Mouse (Mus musculus) forebrain, embryonic 16.5 days (tissue): ENCODE measurements around the gene Gstm5. TPM values are rescaled to one million over a fixed set of nuclear protein-coding genes. Genes with fewer than 3 reads are reported as not detected.
"Not testable (repeated sequence)": the region's sequence is repeated elsewhere in the genome, so short reads cannot be mapped to it uniquely, and the experiment has no call there.

Source experiments
- ATAC-seq: fragments of 200-750 bp; cut with Nextera tagmentation; 2 replicates; pipeline ENCODE4 v1.8.0; 2017; ENCODE audit warnings: mild to moderate bottlenecking, moderate library complexity
- H3K27ac ChIP-seq: fragments of 300-500 bp; sonication (generic); 2 replicates; pipeline ENCODE4 v1.5.1; 2014; ENCODE audit warnings: low read length, control low read depth
- H3K27me3 ChIP-seq: fragments of 300-500 bp; sonication (generic); replicated peaks from 2 replicates; pipeline ENCODE4 v1.6.1; 2014; ENCODE audit warnings: low read length; ENCODE audit not compliant: control insufficient read depth, insufficient read depth
- H3K36me3 ChIP-seq: fragments of 300-500 bp; sonication (generic); 2 replicates; pipeline ENCODE4 v1.6.1; 2014; ENCODE audit not compliant: control insufficient read depth, insufficient read depth
- H3K4me1 ChIP-seq: fragments of 300-500 bp; sonication (generic); replicated peaks from 2 replicates; pipeline ENCODE4 v1.6.1; 2014; ENCODE audit warnings: low read length; ENCODE audit not compliant: control insufficient read depth, insufficient read depth
- H3K4me2 ChIP-seq: fragments of 300-500 bp; sonication (generic); 2 replicates; pipeline ENCODE4 v1.6.1; 2014; ENCODE audit warnings: mild to moderate bottlenecking, low read length, control low read depth
- H3K4me3 ChIP-seq: fragments of 300-500 bp; sonication (generic); replicated peaks from 2 replicates; pipeline ENCODE4 v1.5.1; 2014; ENCODE audit warnings: mild to moderate bottlenecking, low read length, control low read depth
- H3K9ac ChIP-seq: fragments of 300-500 bp; sonication (generic); replicated peaks from 2 replicates; pipeline ENCODE4 v1.6.1; 2014; ENCODE audit warnings: low read depth, low read length, control low read depth
- H3K9me3 ChIP-seq: fragments of 300-500 bp; sonication (generic); 2 replicates; pipeline ENCODE4 v1.6.1; 2016; ENCODE audit warnings: low read length; ENCODE audit not compliant: control insufficient read depth
- WGBS: fragments of 180-500 bp; shearing (Covaris S2); extraction: QIAGEN DNeasy Blood & Tissue Kit; methylation state at CpG from one replicate; pipeline ENCODE4 v1.1.7; 2014; 5-methylcytosine and 5-hydroxymethylcytosine counted together
- polyA plus RNA-seq: library from polyadenylated mRNA; unstranded; fragments of >200 nt; fragmentation: Nextera tagmentation; extraction: Ambion mirVana; gene quantifications from 2 replicates; pipeline ENCODE4 v1.2.1, GENCODE M21; 2015

The Gstm5 gene
- polyA plus RNA-seq, 1 experiment from 2014 or later: 174 TPM

DNA sequence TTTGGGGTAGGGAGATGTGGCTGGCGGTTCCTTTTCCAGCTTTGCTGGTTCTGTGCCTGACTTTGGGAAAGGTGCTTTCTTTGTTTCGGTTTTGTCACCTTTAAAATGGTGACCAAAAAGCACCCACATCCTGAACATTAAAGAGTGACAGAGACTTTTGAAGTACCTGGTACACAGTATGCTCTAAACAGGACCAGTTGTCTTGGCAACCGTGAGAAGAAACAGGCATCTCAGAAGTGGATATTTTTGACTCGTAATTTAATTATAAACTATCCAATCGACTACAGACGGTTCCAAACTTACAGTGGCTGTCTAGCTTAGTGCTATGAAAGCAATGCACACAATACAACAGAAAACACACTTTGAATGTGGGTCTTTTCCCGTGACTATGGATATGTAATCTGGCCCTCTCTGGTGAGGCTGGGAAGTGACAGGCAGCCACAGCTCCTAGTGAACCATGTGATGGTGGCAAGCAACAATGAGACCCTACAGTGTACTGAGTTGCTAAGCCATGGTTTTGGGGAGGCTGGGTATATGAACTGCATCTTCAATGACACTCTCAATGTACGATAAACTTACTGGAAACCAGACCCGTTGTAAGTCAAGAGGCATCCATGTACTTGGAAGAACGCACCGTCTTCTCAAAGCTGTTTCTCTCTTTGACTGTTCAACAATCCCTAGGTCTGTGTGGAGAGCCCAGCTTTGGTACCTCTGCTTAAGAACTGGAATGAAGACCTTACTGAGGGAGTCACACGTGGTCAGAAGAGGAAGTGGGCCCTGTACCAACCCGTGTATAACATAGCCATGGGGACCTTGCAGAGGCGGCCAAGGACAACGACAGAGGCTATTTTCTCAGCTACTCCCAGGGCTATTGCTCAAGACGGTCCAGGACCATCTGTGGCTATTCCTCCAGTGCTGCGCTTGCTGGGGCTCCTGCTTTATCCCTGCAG is 42.1 kb upstream of the Gstm5 start:
- Histone ChIP-seq H3K27me3 (no peaks in the 10 kb centered on the region), H3K9me3 (no peaks in the 10 kb centered on the region), H3K4me1 (peaks cover 16% of the 10 kb centered on the region), H3K4me2 (no peak overlapping the region), H3K36me3 (no peaks in the 10 kb centered on the region), H3K9ac (no peak overlapping the region), H3K4me3 (no peak overlapping the region), H3K27ac (no peak overlapping the region)
- 79% methylated on average over 17 of the region's 17 CpGs for WGBS
- 0 out of 2 replicates have a peak, but pooled peaks have one; percentile 24 for ATAC-seq

DNA sequence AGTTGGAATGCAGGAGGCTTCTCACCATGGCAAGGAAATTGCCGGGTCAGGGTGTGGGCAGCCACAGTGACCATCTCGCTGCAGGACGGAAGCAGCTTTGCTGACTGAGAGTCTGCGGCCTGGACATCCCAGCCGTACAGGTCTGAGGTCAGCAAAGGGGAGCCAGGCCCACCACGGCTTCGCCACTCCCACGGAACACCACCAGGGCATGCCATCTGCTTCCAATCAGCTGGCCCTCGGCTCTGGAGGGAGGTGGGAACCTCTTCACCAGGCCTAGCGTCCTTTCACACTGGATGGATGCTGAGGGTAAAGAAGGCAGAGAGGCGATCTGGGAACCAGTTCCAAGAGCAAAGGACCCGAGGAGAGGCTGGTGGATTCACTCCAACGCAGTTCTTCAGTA is 40.3 kb upstream of the Gstm5 start:
- WGBS: 88% methylated on average over 13 of the region's 13 CpGs
- no peak for ATAC-seq

DNA sequence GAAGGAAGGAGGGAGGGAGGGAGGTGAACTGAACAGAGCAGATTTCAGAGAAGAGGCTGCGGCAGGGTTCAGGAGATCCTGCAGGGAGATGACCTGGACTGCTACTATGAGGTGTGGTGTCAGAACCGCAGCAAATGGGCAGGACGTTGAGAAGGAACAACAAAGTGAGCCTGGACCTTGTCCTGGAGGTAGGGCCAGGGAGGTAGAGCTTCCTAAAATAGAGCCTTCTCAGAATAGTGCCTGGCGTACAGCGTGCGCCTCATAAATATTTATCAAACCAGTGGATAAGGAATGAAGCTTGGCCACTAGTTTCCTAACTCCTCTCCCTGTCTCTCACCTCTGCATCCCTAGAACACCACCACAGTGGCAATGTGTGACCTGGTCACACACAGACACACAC is 38.0 kb upstream of the Gstm5 start:
- no peak for ATAC-seq
- no peaks in the 10 kb centered on the region for H3K27me3 ChIP-seq
- no peaks in the 10 kb centered on the region for H3K36me3 ChIP-seq
- no peak overlapping the region for H3K4me3 ChIP-seq
- H3K9me3 ChIP-seq: no peaks in the 10 kb centered on the region
- H3K27ac ChIP-seq: no peak overlapping the region
- no peak overlapping the region for H3K9ac ChIP-seq
- H3K4me2 ChIP-seq: no peak overlapping the region
- 65% methylated on average over 6 of the region's 6 CpGs for WGBS
- no peaks in the 10 kb centered on the region for H3K4me1 ChIP-seq

More for the DNA sequence above, 40.3 kb upstream of the Gstm5 start:
- H3K4me1 ChIP-seq: peaks cover 6% of the 10 kb centered on the region
- H3K27ac ChIP-seq: no peak overlapping the region
- H3K4me2 ChIP-seq: no peak overlapping the region
- H3K9ac ChIP-seq: no peak overlapping the region
- no peaks in the 10 kb centered on the region for H3K27me3 ChIP-seq
- H3K4me3 ChIP-seq: no peak overlapping the region
- no peaks in the 10 kb centered on the region for H3K9me3 ChIP-seq
- no peaks in the 10 kb centered on the region for H3K36me3 ChIP-seq

DNA sequence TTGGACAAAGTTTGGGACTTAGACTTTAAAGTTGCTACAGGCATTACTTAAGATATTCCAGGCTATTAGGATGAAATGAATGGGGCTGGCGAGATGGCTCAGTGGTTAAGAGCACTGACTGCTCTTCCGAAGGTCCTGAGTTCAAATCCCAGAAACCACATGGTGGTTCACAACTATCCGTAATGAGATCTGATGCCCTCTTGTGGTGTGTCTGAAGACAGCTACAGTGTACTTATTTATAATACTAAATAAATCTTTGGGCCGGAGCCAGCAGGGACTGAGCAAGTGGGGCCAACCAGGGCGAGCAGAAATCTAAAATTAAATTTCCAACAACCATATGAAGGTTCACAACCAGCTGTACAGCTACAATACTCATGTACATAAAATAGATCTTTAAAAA is 34.1 kb upstream of the Gstm5 start:
- not testable (repeated sequence) for H3K36me3 ChIP-seq, H3K4me3 ChIP-seq, H3K27me3 ChIP-seq, H3K9ac ChIP-seq, H3K4me1 ChIP-seq, H3K27ac ChIP-seq, H3K9me3 ChIP-seq, H3K4me2 ChIP-seq, ATAC-seq
- WGBS: 80% methylated on average over 5 of the region's 5 CpGs

DNA sequence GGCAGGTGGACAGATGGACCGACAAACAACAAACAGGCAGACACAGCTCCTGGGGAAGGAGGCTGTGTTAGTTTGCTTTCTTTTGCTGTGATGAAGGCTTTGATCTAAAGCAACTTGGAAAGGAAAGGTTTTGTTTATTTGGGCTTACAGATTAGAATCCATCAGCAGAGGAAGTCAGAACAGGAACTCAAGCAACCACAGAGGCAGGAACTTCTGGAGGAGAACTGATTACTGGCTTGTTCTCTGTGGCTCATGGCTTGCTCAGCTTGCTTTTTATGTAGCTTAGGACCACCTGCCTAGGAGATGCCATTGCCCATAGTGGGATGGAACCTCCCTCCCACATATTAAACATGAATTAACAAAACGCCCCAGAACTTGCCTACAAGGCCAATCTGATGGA is 33.1 kb upstream of the Gstm5 start:
- ATAC-seq: no peak
- Histone ChIP-seq H3K4me3 (no peak overlapping the region), H3K4me1 (no peaks in the 10 kb centered on the region), H3K4me2 (no peak overlapping the region), H3K36me3 (no peaks in the 10 kb centered on the region), H3K9ac (no peak overlapping the region), H3K27ac (no peak overlapping the region), H3K9me3 (no peaks in the 10 kb centered on the region), H3K27me3 (no peaks in the 10 kb centered on the region)
- WGBS: 83% methylated on average over 2 of the region's 2 CpGs

DNA sequence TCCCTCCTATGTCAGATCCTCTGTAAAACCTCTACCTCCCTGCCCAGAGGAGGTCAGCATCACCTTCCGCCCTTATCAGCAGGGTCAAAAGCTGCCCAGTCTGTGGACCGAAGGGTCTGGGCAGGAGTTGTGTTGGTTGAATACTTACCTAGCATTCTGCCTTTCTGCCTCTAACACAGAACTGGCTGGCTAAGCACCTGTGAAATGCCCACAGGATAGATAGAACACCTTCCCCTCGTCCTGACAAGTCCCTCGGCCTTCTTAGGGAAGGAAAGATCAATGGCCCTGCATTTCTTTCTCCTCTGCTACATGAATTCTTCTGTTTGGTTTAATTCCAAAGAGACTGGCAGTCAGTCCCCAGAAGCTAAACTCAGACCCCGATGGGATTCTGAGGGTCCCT is 32.1 kb upstream of the Gstm5 start:
- no peak for ATAC-seq
- H3K4me3 ChIP-seq: no peak overlapping the region
- no peak overlapping the region for H3K27ac ChIP-seq
- no peaks in the 10 kb centered on the region for H3K9me3 ChIP-seq
- H3K9ac ChIP-seq: no peak overlapping the region
- no peaks in the 10 kb centered on the region for H3K27me3 ChIP-seq
- no peaks in the 10 kb centered on the region; the same call in 1 of the 2 replicates for H3K4me1 ChIP-seq
- 80% methylated on average over 5 of the region's 5 CpGs for WGBS
- no peak overlapping the region for H3K4me2 ChIP-seq
- H3K36me3 ChIP-seq: no peaks in the 10 kb centered on the region

DNA sequence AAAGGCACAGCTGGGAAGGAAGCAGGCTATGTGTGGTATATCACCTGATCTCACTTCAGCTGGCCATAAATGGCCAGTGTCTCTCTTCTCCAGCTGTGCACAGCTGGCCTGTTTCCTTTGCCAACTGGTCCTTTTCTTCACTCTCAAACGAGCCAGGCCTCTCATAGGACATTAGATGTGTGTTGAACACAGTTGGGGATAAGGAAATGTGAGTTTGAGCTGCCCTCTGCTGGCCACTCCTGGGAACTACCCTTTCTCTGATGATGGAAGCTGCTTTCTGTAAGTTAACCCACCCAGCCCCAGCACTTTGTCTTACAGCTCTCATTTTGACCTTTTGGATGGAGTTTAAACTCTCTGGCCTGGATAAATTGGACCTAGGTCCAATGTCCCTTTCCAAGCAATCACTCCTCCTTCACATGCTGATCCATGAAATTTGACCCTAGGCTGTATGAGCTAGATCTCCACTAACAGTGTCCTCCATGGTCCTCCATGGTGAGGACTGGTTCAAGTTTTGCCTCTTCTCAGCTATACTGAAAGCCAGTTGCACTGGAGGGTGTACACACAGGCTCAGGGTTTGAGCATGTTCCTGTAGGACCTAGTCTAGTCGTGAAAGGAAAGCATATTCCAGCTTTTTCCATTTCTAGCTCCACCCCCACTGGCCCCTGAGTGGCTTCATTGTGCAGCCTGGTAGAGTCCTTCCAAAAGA is 31.6 kb upstream of the Gstm5 start:
- Histone ChIP-seq H3K9ac (no peak overlapping the region), H3K4me3 (no peak overlapping the region), H3K4me1 (peaks cover 3% of the 10 kb centered on the region), H3K27me3 (no peaks in the 10 kb centered on the region), H3K27ac (no peak overlapping the region), H3K4me2 (no peak overlapping the region), H3K9me3 (no peaks in the 10 kb centered on the region), H3K36me3 (no peaks in the 10 kb centered on the region)
- peak; percentile 80 for ATAC-seq
- whole genome bisulfite sequencing: 9% methylated on average over 2 of the region's 2 CpGs

DNA sequence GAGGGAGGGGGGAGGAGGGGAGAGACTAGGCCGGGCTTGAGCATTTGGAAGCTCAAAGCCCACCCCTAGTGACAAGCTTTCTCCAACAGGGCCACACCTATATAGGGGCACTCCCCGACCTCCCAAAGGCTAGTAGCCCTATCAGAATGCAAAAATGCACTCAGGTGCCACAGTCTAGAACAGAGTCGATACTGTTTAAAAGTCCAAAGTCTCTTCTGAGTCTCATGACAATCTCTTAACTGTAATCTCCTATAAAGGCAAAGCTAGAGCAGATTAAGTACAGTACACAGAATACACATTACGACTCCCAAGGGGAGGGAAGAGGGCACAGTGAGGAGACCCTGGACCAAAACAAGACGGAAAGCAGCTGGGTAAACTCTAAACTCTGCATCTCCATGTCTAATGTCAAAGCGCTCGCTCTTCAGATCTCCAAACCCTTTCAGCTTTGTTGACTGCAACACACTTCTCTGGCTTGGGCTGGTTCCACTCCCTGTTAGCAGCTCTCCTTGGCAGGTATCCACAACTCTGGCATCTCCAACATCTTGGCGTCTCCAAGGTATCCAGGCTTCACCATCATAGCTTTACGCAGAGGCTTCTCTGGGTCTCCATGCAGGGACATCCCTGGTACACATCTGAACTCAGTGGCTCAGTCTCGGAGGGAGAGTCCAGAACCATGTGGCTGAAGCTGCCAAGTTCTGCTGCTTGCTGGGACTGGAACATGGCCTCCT is 30.1 kb upstream of the Gstm5 start:
- no peaks in the 10 kb centered on the region for H3K27me3 ChIP-seq
- no peak overlapping the region for H3K9ac ChIP-seq
- peaks cover 8% of the 10 kb centered on the region for H3K4me1 ChIP-seq
- H3K36me3 ChIP-seq: no peaks in the 10 kb centered on the region
- no peak for ATAC-seq
- H3K4me3 ChIP-seq: no peak overlapping the region
- 64% methylated on average over 10 of the region's 10 CpGs for WGBS
- H3K9me3 ChIP-seq: no peaks in the 10 kb centered on the region
- no peak overlapping the region for H3K4me2 ChIP-seq
- no peak overlapping the region for H3K27ac ChIP-seq

DNA sequence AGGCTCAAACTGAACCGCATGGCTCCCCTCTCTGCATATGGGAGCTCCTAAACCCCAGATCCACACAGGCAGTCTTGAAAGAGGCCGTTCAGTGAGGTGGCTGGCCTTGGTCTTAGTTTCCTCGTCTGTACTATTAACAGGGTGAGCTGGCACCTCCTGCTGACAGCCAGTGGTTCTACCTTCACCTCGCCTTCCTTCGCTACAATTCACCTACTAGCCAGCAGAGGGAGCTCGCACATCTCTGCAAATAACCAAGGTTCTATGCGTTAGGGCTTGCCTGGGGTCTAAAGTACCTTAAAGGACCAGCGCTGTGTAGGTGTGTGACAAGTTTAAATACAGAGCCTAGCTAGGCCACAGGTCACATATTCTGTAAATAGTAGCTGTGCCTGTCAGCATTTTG is 28.5 kb upstream of the Gstm5 start:
- H3K27me3 ChIP-seq: no peaks in the 10 kb centered on the region
- H3K36me3 ChIP-seq: no peaks in the 10 kb centered on the region
- 5% methylated on average over 8 of the region's 8 CpGs for WGBS
- ATAC-seq: peak; percentile 43
- no peak overlapping the region for H3K4me3 ChIP-seq
- H3K9me3 ChIP-seq: no peaks in the 10 kb centered on the region
- H3K27ac ChIP-seq: no peak overlapping the region
- no peak overlapping the region for H3K4me2 ChIP-seq
- no peak overlapping the region for H3K9ac ChIP-seq
- peaks cover 8% of the 10 kb centered on the region for H3K4me1 ChIP-seq
